Mouse (Mus musculus): ENCODE measurements around the gene Olfr129.

Gene Olfr129

GRCm38 (mm10) chr17:38059979-38060378, at the start of gene Olfr129:
TSS of gene Olfr129 (minus strand) at chr17:38060079.
- DNase-seq (ENCODE audit: low spot score), result no peak

- DNase-seq (ENCODE audit: low spot score), result no peak
Measured at GRCm38 (mm10) chr17:38088593-38088992, 28.7 kb upstream of the Olfr129 start, which contains the start of gene Olfr131. TSS of gene Olfr131 (minus strand) at chr17:38088693.

- DNase-seq (ENCODE audit: low spot score), result no peak
Measured at GRCm38 (mm10) chr17:38082364-38082763, 22.5 kb upstream of the Olfr129 start.

- DNase-seq (ENCODE audit: low spot score), result no peak
Measured at GRCm38 (mm10) chr17:38063621-38064020, 3.7 kb upstream of the Olfr129 start, which contains the start of gene Olfr130. TSS of gene Olfr130 (plus strand) at chr17:38063921.

GRCm38 (mm10) chr17:38026297-38026696, 33.6 kb downstream of the Olfr129 start:
- DNase-seq (ENCODE audit: low spot score), result no peak

GRCm38 (mm10) chr17:38016341-38016740, 43.5 kb downstream of the Olfr129 start:
- no peak for DNase-seq (ENCODE audit: low spot score)

- DNase-seq (ENCODE audit: low spot score), result no peak
Measured at GRCm38 (mm10) chr17:38004996-38005395, 54.9 kb downstream of the Olfr129 start.
